Mouse (Mus musculus) testis, postnatal 10 days (tissue): ENCODE measurements around the gene Fbxw5.

ENCODE experiments used
- DNase-seq: peaks from one replicate; pipeline ENCODE4 v3.0.0; 2021; ENCODE audit warnings: low spot score

Fbxw5 gene

DNA sequence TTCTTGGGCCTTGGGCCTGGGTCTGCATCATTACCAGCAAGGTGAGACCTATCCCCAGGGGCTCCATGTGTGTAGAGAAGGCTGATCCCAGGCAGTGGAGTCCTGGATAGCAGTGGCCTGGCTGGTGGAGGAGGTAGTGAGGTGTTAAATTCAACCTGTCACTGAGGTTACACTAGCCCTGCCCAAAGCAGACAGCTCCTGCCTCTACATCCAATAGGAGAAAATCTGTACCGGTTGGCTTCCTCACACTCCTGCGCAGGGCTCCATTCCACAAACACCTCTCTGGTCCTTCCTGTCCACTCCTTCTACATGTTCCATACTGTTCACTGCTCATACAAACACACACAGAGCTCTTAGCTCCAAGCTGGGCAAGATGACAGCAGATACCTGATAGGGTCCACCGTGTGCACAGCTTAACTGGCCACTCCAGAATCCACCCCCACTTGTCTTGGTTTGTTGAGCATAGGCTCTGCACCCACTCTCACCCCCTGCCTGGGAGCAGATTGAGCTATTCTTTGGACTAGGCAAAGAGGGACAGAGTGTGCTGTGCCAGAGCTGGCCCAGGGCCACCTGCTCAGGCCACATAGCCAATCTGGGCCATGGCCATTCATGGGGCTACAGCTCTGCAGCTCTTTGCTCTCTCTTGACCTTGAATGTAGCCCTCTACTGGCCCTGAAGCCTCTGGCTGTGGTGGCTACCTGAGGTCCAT, 22.4 kb upstream of the Fbxw5 start:
- DNase-seq: peak; percentile 71

DNA sequence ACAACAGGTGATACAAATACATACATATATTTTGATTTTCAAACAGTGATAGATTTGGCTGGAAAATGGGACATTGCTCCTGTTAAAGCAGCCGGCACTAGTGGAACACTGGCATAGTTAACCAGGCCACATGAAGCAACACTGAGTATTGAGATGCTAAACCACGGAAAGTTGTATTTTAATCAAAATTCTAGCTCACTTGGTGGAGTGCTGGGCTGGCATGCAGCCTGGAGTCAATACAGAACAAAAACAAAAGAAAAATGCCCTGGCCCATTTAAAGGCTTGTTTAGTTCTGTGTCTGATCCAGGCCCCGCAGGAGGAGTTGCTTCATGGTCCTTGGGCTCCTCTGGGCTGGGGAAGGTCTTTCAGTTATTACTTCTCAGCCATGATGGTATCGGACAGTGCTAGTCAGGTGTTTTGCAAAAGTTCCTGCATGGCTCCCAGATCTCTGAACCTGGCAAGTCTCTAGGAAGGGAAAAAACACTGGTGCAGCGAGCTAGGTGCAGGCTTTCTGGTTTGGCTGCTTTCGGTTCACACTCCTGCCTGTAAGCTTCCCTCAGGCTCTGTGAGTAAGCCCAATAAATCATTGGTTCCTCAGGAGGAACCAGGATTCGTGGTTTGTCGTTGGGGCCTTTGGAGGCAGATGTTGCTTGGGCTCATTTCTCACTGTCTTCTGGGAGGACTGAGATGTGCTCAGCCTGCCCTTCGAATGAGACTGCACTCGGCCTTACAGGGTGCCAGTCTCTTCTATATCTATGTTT, 20.8 kb upstream of the Fbxw5 start:
- no peak for DNase-seq

DNA sequence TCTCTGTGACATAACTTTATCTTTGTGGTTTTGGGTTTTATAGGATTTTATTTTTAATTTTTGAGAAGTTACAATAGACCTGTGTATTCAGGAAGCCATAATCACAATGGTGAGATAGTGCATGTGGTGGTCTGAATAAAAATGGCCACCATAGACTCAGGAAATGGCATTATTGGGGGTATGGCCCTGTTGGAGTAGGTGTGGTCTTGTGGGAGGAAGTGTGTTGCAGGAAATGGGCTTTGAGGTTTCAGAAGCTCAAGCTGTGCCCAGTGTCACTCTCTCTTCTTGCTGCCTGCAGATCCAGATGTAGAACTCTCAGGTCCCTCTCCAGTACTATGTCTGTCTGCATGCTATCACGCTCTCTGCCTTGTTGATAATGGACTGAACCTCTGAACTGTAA, 20.0 kb upstream of the Fbxw5 start:
- DNase-seq: no peak

DNA sequence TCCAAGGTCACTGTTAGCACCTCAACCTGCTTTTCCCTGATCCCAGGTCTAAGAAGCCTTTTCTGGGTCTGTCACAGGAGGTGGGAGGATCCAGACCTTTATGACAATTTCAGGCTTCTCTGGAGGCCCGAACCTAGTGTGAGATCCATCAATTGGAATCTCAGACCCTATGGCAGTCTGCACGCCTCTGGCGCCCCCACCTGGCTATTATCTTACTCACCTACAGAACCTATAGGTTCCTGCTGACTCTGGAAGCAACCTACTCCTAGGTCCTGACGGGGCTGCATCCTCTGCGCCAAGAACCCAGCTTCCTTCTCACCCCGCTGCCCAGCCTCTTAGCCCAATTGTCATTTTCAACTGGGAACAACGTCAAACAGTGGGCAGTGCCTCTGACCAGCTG, 17.6 kb upstream of the Fbxw5 start:
- no peak for DNase-seq

DNA sequence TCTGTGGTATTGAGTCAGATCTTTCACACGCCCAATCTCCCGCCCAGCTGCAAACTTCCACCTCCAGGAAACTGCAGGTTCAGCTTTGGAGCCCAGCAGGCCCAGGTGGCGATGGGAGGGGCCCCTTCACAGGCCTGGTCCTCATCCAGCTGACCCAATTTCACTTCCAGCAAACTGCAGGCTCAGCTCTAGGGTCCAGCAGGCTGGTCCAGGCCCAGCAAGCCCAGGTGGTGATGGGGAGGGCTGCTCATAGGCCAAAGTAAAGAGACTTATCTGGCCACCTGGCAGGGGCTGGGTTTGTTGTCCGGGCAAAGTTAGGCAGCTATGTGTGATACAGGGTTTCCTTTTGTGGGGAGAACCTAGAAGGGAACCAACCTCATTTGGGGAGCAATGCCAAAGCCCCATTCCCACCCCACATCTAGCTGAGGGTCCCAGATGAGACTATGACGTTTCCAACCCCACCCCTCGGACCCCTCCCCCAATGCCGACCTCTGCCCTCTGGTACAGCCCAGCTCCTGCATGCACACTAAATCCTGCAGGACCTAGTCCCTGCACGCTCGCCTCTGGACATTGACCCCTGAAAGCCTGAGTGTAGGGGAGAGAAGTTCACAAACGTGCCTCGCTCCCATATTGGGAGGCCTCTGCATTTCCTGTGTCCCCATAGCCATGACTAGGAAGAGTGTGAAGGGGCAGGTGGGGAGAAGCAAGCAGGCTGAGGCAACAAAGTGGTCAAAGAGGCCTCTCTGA, 15.5 kb upstream of the Fbxw5 start:
- no peak for DNase-seq

DNA sequence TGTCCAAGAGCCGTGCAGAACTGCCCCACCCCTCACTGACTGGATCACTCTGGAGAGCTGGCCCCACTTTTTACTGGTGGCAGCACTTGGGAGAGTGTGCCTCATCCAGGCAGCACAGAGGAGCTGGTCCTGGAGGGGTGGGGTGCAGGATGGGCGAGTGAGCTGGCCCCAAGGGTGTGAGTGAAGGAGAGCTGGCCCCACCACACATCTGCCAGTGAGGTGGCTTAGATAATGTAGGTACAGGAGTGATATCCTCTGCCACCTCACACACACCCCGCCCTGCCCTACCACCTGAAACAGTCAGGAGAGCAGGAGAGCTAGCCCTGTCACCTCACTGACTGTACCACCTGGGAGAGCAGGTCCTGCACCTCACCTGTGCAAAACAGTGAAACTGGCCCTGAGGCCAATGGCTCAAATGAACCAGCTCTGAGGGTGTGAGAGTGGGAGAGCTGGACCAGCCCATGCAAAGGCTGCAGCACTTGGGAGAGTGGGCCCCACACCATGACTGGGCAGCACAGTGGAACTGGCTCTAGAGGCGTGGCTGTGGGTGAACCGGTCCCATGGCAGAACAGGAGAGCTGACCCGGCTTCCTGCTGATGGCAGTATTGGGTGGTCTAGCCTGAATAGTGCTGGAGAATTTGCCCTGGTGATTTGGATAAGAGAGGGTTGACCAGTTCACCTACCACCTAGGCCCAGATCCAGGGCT, 12.4 kb upstream of the Fbxw5 start:
- DNase-seq: no peak

DNA sequence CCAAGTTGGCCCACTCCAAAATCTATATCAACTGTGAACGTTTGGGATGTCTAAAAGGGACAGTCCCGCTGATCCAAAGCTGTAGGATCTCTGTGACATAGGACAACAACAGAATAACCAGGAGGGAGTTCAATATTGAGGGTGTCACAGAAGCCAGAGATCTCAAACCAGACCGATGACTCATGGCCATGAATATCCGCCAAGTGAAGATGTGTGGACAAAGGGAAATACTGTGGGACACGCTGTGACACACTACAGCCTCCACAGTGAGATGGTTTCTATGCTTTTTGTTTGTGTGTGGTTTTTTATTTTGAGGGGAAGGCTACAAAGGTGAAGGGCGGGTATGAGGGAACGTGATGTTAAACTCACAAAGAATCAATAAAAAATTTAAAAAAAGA, 11.9 kb upstream of the Fbxw5 start:
- DNase-seq: no peak

DNA sequence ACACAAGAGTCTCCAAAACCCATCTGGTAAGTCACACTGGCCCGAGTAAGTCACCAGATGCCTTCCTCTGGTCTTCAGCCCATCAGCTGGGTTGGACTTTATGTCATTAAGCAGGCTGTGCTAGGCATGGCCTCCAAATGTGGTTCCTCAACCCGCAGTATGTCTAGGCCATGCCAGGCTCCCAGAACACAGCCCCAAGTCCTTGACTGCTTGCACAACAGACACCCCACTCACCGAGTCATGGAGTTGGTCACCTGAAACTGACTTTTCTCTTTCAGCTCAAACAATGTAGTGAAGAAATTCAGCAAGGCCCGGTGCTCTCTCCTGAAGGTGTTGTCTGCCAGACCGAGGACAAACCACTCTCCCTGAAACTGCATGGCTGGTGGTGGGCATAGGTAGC, 7.6 kb upstream of the Fbxw5 start:
- DNase-seq: no peak

DNA sequence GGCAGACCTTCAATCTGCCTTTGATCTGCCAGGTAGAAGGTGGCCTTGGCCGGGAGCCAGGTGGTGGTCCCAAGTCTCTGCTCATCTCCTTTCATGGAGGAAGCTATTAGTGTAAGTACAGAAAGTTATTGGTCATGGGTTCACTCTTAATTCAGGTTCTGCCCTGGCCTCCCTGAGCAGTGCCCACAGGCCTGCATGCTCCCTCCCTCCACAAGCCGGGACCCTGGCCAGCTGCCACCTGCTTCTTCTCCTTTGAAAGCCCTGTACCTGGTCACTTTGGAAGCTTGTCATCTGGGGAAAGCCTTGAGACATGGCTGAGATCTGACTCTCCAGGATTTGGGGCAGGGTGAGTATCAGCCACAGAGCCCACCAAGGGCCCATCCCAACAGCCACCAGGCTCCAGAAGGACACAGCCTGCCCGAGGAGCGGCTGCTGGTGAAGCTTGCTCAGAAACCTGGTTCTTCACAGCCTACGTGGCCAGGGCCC, 7.0 kb upstream of the Fbxw5 start, which contains the start of gene Lcn12:
TSS of gene Lcn12 (minus strand) at position 436 of the 486 bp plus-strand sequence.
- peak; percentile 51 for DNase-seq

DNA sequence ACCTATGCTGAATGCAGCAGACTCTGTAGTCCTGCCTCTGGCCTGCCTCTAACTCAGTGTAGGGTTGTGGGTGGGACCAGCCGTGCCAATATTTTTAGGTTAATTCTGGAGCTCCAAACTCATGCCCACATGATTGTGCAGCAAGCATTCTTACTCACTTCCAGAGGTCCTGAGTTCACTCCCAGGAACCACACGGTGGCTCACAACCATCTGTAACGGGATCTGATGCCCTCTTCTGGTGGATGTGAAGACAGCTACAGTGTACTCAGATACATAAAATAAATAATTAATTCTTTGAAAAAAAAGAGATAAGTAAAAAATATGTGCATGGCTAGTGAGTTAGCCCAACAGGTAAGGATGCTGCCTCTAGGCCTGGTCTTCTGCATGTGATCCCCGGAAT, 4.1 kb upstream of the Fbxw5 start:
- no peak for DNase-seq

DNA sequence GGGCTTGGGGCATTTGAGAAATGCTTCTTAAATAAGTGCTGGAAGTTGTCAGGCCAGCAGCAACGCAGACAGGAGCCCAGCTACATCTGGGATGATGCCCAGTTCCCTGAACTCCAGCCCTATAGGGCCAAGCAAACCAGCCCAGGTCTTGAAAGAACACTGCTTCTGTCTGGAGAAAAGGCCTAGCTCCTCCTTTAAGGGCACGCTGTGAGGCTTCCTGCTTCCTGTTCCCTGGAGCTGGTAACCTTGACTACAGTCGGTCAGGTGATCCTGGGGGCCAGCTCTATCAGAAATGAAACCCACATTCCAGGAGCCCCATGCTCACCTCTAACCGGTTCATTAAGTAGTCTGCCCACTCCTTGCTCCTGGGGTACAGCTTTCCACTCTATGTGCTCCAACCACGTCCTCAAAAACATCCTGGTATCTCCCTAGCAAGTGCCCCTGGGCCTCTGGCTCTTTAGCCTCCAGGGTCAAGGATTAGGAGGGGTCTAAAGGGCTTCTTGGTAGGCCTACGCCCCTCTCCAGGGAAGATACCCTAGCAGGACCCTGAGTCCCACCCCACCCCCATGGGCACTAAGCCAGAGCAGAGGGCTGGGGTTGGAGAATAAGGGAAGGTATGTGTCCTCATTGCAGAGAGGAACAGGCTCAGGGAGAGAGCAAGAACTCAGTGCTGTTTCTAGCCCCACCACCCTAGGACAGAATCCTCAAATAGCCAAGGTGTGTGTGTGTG, 2.5 kb upstream of the Fbxw5 start:
- DNase-seq: no peak

DNA sequence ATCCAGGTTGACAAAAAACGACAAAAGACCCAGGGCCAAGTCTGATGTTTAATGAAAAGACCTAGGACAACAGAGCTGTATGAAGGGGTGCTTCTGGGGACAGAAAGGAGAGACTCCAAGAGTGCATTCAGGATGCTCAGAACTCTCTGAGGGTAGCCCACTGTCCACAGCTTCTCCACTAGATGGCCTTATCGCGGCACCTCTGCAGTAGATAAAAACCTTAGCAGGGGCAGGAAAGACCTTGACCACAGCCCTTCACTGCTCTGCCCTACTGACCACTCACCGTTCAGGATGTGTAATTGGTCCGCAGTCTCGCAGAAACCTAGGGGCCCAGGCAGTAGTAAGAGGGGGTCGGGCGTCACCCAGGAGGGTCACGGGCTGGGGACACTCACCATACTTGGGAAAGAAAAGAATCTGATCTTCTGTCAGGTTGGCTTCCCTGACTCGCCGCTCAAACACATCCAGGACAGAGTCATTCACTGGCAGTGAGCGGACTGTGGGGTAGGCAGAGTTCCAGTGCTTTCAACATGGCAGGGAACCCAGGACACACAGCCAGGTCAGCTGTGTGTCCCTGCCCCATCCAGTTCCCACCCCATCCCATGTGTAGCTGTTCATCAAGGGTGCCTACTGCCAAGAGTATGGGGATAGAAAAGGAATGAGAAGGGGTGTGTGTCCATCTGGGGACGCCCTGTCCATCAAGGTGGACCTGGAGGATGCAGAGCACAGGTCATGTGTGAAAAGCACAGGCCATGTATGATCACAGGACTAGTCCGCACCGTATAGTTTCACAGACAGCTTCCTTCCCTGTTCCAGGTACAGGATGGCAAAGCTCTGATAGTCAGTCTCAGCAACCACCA, 1.7 kb upstream of the Fbxw5 start:
- DNase-seq: no peak

DNA sequence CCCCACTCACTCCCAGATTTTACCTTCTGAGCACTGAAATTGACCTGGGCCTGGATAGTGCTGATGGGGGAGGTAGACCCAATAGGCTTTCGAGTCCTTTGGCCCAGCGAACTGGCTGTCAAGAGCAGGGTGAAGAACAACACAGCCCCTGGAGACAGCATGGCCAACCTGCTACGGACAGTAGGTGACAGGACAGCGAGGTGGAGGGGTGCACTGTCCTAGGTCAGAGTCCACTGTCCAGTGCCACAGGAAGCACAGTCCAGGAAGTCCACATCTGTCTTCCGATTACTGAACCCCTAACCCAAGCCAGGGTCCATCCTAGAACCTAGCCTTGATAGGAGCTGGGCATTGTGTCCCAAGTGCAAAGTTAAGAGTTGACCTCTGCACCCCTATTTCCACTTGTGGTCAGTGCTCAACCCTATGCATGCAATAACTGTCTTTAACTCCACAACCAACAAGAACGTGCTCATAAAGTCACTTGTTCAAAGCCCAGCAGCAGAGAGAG, 427 bp upstream of the Fbxw5 start:
- no peak for DNase-seq

DNA sequence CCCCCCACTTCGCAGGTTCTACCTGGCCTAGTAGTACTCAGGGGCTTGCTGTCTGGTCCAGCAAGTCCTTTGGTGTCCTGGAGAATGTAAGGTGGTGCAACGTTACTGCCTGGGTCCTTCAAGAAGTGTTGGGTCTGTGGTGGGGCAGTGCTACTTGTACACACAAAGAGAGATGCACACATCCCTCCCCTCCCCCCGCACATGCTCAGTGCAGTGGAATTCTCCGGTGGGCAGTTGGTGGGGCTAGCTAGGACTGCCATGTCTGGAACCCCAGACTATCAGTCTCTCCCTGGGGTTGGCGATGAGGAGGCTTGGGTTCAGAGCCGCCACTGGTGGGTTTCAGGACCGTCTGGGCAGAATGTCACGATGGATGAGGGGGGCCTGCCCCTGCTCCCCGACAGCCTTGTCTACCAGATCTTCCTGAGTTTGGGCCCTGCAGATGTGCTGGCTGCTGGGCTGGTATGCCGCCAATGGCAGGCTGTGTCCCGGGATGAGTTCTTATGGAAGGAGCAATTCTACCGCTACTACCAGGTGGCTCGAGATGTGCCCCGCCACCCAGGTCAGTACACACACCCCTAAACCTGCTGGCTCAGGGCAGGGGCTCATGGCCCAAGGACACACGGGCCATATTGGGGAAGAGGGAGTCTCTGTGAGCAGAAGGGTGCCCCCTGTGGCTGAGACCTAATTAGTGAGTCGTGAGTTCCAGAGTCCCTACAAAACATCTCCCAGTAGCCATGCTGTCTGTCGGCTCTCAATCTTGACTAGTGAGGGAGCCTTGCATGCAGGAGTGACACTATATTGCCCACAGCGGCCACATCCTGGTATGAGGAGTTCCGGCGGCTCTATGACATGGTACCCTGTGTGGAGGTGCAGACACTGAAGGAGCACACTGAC, 1.3 kb downstream of the Fbxw5 start, which contains the start of gene C8g:
TSS of gene C8g (minus strand) at position 127 of the 894 bp plus-strand sequence.
- no peak for DNase-seq

DNA sequence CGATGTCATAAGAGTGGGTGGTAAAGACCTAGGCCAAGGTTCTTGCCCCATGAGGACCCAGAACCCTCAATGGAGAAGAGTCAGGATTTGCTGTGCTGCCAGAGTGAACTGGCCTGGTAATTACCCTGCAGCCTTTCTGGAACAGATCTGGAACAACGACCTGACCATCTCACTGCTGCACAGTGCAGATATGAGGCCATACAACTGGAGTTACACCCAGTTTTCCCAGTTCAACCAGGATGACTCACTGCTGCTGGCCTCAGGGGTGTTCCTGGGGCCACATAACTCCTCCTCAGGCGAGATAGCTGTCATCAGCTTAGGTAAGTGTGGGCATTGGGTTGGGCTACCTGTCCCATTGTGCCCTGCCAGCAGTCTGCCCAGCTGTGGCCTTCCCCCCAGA, 2.2 kb downstream of the Fbxw5 start:
- DNase-seq: no peak

DNA sequence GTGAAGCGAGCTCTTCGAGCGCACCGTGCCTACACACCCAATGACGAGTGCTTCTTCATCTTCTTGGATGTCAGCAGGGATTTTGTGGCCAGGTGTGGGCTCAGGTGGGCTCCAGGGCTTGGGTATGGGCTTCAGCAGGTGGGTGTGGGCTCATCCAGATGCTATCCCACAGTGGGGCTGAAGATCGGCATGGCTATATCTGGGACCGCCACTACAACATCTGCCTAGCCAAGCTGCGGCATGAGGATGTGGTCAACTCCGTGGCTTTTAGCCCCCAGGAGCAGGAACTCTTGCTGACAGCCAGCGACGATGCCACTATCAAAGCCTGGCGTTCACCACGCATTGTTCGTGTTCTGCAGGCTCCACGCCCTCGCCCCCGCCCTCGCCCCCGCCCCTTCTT, 4.0 kb downstream of the Fbxw5 start:
- DNase-seq: no peak

DNA sequence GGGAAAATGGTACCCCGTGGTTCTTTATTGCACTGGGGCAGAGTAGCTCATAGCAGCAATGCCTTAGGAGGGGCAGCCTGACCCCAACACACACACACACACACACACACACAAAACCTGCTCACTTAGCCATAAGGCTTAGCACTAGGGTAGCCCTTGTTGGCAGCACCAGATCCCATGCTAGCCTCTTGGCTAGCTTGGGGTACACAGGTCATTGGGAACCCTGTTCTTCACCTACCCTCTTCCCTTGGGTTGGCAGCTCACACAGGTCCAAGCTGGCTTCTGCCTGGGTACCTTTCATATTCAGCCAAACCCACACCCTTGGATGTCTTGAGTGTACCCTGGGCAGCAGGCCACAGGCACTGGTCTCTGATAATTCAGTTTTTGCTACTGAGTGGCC, 4.5 kb downstream of the Fbxw5 start:
- DNase-seq: no peak

DNA sequence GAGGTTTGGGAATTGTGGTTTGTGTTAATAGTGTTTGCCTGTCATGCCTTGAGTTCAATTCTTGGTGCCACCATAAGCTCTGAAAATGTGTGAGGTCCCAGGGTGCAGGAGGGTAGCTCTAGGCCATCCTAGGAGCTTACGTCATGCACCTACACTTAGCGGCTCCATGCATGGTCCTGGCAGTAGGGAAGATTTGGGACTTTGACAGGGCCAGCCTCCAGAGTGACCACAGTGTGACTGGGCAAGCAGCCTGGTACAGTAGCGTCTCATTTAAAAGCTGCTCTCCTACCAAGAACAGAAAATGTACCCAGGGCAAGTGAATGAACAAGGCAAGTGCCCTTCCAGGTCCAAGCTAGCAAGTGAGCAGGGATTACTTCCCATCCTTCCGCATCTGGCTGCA, 5.3 kb downstream of the Fbxw5 start:
- DNase-seq: no peak

DNA sequence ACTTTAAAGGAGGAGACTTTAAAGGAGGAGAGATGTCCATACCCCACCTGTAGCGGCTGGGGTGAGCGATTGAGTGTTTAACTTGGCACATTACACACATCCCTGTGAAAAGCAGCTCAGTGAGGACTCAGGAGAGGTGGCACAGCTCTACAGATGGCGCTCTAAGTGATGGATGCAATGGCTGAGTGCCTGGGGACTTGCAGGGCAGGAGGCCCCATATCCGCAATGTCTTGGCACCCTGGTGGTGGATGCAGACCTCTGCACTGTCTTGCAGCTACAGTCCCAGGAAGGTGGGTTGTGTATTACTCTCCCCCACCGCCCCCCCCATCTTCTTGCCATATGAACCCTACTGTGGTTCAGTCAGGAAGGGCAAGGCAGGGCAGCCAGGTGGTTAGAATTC, 6.4 kb downstream of the Fbxw5 start:
- no peak for DNase-seq
